Mouse (Mus musculus) CD4-positive helper T cell, adult 2 months (primary cell): Measurements from ENCODE around the gene Rad51d.
"Not testable (repeated sequence)": the region's sequence is repeated elsewhere in the genome, so short reads cannot be mapped to it uniquely, and the experiment has no call there.

Source experiments
- DNase-seq: peaks from one replicate; pipeline ENCODE4 v3.0.0-alpha.2; 2012; ENCODE audit warnings: low read depth, missing footprints, low spot score

The Rad51d gene

DNA sequence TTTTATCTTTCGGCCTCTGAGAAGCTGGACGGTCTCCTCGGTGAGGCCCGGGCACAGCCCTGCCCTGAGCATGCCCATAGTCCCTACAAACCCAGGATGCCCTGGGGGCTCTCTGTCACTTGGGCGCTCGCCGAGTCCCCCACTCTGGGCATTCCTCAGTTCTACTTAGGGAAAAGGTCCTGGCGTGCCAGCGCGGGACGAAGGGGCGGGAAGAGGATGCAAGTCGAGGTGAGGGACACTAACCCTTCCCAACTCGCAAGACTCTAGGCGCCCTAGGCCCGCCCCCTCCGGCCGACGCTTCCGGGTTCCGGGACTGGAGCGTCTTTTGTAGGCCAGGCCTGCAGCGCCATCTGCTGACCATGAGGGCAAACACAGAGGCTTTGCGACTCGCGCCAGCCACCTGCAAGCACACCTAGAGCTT, at the start of gene Rad51d:
Gene Rad51d, minus strand, starts transcription at position 273 of the 421 bp plus-strand sequence.
- peak; percentile 93 for DNase-seq

DNA sequence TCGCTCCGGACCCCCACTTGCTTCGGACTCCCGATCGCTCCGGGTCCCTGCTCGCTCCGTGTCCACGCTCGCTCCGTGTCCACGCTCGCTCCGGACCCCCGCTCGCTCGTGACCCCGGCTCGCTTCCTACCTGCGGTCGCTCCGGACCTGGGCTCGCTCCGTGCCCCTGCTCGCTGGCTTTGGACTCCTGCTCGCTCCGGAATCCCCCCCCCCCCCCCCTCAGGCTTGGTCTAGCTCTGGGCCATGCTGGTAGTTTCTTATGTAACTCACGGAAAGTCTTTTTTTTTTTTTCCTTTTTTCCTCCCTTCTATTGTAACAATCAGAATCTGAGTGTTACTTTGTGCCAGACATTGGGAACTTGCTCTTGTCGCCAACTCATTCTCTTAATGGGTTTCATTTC, 42.8 kb upstream of the Rad51d start:
- no peak for DNase-seq

DNA sequence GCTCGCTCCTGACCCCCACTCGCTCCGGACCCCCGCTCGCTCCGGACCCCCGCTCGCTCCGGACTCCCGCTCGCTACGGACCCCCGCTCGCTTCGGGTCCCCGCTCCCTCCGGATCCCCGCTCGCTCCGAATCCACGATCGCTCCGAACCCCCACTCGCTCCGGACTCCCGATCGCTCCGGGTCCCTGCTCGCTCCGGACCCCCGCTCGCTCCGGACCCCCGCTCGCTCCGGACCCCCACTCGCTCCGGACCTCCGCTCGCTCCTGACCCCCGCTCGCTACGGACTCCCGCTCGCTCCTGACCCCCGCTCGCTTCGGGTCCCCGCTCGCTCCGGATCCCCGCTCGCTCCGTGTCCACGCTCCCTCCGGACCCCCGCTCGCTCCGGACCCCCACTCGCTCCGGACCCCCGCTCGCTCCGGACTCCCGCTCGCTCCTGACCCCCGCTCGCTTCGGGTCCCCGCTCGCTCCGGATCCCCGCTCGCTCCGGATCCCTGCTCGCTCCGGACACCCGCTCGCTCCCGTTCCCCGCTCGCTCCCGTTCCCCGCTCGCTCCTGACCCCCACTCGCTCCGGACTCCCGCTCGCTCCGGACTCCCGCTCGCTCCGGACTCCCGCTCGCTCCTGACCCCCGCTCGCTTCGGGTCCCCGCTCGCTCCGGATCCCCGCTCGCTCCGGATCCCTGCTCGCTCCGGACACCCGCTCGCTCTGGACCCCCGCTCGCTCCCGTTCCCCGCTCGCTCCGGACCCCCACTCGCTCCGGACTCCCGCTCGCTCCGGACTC, 41.4 kb upstream of the Rad51d start:
- DNase-seq, result not testable (repeated sequence)

DNA sequence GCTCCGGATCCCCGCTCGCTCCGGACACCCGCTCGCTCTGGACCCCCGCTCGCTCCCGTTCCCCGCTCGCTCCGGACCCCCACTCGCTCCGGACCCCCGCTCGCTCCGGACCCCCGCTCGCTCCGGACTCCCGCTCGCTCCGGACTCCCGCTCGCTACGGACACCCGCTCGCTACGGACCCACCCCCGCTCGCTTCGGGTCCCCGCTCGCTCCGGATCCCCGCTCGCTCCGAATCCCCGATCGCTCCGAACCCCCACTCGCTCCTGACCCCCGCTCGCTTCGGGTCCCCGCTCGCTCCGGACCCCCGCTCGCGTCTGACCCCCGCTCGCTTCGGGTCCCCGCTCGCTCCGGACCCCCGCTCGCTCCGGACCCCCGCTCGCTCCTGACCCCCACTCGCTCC, 40.7 kb upstream of the Rad51d start:
- DNase-seq, result not testable (repeated sequence)

DNA sequence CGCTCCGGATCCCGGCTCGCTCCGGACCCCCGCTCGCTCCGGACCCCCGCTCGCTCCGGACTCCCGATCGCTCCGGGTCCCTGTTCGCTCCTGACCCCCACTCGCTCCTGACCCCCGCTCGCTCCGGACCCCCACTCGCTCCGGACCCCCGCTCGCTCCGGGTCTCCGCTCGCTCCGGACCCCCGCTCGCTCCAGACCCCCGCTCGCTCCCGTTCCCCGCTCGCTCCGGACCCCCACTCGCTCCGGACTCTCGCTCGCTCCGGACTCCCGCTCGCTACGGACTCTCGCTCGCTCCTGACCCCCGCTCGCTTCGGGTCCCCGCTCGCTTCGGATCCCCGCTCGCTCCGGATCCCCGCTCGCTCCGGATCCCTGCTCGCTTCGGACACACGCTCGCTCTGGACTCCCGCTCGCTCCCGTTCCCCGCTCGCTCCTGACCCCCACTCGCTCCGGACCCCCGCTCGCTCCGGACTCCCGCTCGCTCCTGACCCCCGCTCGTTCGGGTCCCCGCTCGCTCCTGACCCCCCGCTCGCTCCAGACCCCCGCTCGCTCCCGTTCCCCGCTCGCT, 40.1 kb upstream of the Rad51d start:
- not testable (repeated sequence) for DNase-seq

DNA sequence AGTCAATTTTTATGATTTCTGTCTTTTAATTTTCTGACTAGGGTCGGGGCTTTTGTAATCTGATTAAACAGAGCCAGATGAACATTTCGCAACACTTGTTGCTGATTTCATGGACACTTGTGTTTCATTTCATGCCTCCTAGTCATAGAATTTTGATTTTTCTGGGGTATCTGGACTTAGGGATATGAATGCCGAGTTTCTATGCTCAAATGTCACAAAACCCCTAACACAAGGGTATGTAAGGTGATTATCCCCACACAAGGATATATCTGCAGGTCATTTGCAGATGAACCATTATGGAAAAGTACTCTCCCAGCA, 39.2 kb upstream of the Rad51d start:
- DNase-seq, result no peak

DNA sequence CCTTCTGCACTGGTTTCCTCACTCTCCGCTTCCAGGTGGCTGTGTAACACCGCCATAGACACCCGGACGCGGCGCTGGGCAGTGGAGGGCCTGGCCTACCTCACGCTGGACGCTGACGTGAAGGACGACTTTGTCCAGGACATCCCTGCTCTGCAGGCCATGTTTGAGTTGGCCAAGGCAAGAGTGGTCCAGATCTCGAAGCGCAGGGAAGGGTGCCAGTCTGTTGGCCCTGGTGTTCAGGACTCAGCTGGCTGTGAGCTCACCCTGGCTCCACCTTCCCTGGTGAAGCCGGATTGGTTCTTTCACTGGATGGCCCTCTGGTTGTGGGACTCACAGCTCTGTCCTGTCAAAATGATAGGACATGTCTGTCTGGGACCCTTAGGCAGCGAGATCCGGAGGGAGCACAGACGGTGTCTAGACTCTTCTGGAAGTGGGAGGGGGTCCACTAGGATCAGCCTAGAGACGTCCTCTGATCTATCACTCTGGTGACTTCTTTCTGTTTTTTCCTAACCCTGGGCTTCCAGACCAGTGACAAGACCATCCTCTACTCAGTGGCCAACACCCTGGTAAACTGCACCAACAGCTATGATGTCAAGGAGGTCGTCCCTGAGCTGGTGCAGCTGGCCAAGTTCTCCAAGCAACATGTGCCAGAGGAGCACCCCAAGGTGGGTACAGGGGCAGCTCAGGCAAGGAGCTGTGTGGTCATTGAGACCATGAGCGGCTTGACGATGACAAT, 38.7 kb upstream of the Rad51d start:
- DNase-seq, result no peak

DNA sequence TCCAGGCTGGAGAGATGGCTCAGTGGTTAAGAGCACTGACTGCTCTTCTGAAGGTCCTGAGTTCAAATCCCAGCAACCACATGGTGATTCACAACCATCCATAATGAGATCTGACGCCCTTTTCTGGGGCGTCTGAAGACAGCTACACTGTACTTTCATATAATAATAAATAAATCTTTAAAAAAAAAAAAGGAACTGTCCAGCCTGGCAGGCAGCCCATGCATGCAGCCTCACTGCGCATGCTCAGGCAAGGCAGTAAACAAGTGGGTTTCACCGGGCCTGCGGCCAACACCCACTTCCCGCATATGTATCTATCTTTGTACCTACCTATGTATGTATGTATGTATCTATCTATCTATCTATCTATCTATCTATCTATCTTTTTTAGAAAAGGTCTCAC, 33.5 kb upstream of the Rad51d start:
- DNase-seq, result not testable (repeated sequence)

DNA sequence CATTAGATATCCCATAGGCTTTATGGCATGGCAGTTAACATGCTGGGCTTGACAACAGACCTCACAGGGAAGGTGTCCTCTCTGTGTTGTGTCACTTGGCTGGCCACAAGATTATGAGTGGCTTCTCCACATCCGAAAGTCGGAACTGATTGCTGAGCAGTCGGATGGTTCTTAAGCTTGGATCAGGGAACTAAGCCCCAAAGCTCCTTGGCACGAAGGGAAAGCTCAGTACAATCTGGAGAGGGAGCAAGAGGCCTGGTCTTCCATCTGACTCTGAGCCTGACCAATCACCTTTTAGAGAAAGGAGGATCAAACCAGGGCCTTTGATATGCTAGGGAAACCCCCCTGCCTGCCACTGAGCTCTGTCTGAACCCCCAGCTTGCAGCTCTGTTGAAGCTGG, 31.3 kb upstream of the Rad51d start:
- no peak for DNase-seq

DNA sequence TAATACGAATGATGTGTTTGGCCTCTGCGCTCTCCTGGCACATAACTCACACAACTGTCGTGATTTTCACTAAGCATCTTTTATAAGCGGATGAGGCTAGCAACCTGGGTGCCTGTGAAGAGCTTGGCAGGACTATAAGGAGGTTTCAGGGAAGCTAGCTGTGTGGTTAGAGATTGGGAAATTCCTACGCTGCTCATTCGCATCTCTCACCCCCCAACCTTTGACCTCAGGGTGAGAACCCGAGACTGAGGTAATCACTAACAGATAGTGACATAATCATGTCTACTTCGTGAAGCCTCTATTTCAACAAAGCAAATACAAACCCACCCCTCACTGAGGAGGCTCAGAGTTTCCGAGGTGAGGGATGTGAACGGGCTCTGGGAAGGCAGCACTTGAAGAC, 30.4 kb upstream of the Rad51d start:
- no peak for DNase-seq

DNA sequence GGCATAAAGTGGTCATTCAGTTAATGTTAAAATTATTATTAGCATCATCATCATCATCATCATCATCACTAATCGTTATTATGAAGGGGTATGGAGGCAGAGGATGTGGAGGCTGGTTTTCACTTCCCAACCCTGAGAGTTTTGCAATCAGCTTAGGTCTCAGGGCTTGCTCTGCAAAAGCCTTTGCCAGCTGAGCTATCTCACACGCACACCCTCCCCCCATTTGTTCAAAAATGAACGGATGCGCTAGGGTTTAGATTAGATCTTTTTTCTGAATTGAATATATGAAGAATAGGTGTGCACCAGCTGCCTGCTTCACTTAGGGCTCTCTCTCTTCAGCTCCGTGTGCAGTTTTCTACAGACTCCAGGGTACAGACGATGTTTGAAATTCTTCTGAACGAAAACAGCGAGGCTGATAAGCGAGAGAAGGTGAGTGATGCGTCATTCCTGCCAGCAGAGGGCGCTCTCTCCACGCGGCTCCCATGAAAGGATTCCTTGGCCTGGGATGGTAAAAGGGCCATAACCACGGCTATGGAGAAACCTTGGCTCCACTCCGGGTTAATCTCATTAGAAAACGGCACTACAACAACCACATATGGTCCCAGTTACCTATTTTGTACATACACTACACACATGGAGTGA, 24.4 kb upstream of the Rad51d start:
- DNase-seq, result peak; percentile 78

DNA sequence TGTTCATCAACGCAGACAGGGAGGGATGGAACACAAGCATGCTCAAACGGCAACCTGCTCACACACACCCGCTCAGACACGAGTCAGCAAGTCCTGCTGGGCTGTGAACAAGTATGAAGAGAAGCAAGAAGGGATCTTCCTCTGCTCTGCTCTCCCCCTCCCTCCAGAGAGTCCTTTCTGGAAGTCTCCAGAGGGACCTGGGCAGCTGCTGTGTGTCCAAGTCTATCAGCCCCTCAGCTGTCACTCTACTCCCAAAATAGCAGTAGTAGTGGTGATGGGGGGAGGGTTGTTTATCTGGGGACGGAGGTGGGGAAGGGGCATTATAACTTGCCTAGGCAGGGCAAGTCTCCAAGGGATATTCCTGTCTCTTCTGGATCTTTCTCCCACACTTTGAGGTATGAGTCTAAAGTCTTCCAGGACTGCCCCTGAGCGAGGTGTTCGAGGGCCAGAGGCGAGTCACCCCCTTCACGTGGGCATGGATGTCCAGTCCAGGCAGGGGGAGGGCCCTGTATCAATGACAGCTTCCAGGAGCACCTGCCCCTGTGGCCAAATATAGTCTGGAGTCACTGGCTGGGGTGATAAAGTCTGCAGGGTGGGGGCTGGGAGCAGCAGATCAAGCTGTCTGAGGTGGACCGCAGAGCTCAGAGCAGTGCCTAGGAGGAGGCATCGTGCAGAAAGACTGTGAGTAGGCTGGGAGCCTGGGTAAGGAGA, 20.4 kb upstream of the Rad51d start:
- DNase-seq, result no peak

DNA sequence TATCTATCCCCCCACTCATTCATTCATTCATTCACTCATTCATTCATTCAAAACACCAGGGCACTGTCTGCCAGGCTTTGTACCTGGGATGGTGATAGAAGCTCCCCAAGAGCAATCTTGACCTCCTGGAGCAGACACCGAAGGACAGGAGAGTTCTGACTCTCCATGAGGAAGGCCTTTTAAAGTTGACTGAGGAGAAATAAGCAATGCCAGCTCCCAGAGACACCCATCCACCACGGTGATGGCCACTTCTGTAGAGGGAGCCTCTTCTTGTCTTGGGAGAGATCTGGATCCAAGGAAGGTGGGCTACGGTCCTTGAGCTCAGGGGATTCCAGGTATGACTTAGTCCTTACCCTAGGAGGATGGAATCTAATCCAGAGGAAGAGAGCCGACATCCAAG, 19.8 kb upstream of the Rad51d start, which contains the start of gene Unc45b:
Gene Unc45b, plus strand, starts transcription at position 301 of the 400 bp plus-strand sequence.
- DNase-seq, result no peak

DNA sequence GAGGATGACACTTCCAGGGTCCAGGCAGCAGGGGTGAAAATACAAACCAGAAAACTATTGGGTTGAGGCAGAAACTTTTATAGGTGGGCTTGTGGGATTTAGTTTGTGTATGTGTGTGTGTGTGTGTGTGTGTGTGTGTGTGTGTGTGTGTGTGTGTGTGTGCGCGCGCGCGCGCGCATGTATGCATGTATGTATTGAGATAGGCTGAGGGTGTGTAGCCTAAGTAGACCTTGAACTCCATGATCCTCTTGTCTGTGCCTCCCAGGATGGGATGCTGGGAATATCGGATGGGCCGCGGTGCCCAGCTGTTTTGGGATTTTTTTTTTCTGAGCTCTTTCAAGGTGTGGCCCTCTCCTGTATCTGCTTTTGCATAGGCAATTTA, 18.2 kb upstream of the Rad51d start:
- no peak for DNase-seq

DNA sequence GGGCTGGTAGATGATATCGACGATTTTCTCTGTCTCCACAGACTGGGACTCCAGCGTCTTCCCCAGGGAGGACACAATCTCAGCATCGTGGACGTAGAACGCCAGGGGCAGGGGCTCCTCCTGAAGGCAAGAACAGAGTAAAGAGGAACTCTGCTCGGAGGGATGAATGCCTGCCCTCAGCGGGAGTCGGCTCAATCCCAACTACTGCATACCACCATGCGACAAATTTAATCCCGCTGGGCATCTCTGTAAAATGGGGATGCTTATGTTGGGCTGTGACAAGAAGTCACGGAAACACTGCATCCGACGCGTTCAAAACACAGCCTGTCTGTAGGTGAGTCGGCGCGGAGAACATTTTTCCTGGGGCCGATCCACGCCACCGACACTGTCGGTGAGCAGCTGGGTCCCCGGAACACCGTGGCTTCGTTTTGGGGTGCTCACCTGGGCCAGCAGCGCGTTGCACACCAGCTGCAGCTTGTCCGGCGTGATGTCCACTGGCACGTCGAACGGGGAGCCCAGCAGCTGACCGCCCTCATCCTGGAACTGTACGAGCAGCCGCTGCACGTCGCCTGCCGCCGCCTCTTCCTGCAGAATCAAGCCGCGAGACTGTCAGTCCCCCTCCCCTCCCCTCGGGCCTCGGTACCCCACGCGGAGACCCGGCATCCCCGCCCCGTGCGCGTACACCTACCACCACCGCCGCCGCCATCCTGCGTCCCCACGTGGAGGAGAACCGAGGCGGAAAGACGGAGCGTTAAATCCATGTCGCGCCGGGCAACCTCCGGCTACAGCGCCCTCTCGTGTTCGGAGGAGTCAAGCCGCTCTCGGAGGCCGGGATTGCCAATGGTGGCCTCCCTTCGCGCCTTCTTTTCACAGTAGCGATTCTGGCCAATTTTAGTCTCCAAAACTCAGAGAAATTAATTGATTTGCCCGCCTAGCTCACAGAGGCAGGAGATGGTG, 17.5 kb upstream of the Rad51d start, which contains the start of gene Nle1:
Gene Nle1, minus strand, starts transcription at position 761 of the 957 bp plus-strand sequence.
- peak; percentile 92 for DNase-seq

DNA sequence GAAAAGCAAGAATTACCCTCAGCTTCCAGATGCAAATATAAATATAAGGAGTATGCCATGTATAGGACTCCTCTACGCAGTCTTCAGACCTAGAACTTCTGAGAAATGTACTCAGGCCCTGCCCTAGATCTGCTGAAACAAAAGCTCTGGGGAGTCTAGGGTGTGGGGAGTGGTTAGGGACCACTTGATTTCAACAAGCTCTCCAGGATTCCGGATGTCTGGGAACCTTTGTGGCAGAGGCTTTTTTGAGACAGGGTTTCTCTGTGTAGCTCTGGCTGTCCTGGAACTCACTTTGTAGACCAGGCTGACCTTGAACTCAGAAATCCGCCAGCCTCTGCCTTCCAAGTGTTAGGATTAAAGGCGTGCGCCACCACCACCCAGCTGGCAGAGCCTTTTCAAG, 15.4 kb upstream of the Rad51d start:
- DNase-seq, result no peak

DNA sequence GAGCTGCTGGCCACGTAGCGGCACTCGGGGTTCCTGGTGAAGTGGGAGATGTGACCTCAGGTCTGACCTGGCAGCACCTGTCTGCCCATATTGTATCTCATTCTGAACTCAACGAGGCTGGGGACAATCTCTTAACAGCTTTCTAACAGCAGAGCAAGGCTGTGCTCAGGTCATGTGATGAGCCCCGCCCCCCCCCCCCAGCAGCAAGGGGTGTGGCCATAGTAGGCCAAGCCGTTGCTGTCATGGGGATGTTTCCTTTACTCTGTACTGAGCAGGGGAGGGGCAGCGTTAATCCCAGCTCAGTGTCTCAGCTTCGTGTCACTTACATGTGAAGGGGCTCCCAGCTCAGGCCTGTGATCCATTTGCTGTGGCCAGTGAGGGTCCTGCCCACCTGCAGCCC, 14.5 kb upstream of the Rad51d start:
- peak; percentile 28 for DNase-seq

DNA sequence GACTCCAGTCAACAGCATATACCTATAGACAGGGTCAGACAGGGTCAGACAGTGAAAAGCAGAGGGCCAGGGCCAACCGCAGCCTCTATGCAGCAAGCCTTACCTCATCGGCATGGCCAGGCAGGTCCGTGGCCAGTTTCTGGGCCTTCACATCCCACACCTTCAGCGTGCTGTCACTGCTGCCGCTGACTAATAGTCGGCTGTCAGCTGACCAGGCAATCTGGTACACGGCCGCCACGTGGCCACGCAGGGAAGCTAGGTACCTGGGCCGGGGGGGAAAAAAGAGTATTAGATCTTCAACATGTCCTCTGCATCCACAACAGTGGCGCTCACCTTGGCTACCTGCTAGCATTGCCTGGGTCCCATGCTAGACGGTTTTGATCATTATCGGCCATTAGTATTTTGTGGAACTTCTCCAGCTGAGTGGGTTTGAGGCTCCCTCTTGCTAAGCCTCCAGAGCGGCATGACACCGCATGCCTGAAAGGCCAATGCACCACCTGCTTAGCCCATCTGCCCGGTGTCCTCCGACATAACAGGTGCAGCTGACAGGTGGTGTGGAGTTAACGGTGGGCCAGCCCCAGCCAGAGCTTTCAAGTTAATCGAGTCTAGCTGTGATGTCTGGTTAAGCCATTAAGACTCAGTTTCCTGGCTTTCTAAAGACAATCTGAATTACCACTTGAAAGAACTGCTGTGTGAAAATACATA, 11.3 kb upstream of the Rad51d start:
- no peak for DNase-seq

DNA sequence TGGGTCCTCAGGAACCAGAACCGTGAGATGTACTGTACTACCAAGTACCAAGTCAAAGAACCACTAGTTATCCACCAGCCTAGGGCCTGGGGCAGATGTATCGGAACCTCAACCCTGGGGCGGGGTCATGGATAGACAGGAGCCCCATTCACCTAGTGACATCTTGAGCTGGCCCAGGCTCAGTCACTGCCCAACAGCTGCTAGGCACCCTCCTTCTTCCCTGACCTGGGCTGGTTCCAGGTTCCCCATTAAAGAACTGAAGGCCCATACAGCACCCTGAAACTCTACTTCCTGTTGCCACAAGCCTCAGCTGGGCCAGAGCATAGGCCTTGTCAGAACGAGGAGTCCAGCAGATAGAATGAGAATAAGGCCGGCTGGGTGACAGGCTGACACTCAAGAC, 9.3 kb upstream of the Rad51d start:
- DNase-seq, result no peak

DNA sequence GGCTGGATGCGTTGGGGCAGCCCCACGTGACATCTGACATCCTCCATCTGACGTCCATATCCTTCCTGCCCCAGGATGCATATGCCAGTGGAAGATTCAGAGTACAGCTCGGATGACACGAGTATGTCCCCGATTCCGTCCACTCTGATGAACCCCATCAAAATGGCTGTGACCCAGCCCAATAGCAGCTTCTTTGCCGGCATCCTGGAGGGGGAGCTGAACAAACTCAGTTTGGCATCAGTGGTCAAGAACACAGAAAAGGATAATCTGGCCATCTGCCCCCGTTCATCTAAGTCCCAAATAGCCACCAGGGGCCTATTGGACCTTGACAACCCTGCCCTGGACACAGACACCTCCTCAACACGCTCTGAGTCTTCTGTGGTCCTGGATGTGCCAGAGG, 7.1 kb upstream of the Rad51d start:
- no peak for DNase-seq
